In the genomic region with DNA sequence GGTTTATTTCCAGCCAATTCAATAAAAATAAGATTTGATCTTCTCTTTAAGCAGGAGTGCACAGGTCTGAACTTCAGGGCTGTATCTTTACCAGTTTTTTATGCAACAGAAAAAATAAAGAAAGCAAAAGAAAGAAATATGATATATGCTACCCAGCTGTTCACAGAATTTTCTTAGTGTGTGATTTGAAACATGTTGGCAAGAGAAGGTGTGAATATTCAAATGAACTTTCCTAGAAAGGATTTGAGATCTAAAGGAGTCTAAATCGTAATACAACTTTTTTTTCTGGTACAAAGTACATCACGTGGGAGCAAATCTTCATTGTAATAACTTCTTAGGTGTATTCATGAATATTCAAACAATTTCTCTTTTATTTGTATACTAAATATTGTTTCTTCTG, we compare ENCODE assay signal across 16 mouse cellular contexts.
DNase-seq lines count a peak whose midpoint lies in the region; ATAC-seq lines count a peak whose summit lies in the region.
"Had no signal": no experiment of that assay in that cellular context is flagged by ENCODE, and none has a peak within 500 bp of the region (broad histone marks: within the 10 kb centered on the region; RNA-seq: fewer than 3 reads in every experiment).

No protein-coding gene starts in this region.

- no peak for DNase-seq in frontal cortex, postnatal 25 days (ENCODE audit: low spot score in 2 of 2)
- DNase-seq in right cerebral cortex, adult 18-20 months: peak; percentile 0
- no peak for DNase-seq in right cerebral cortex, postnatal 4 days
- peak; percentile 28 for DNase-seq in brain, embryonic 18.5 days (ENCODE audit: low read depth, low spot score)
- DNase-seq in retina, embryonic 14.5 days (ENCODE audit: low spot score): no peak
- DNase-seq: adrenal gland, adult 2 months; adrenal gland, postnatal 14 days; cerebellum, adult 11 months; cerebellum, adult 2 months; cerebellum, adult 9-11 months; cerebellum, postnatal 25 days; gastrocnemius, adult 2 months; gastrocnemius, postnatal 14 days; heart, adult 11 months had no signal

- peak; percentile 96 for ATAC-seq in frontal cortex, adult (ENCODE audit: low TSS enrichment)
- ATAC-seq: CD4-positive, CD25-positive, alpha-beta regulatory T cell, adult 4 months had no signal

Comparison
In these comparisons a context has a peak if more than half of its experiments do, and no peak if none do; other contexts are left out.
1. DNase-seq: peak in right cerebral cortex, adult 18-20 months (single experiment) and brain, embryonic 18.5 days (single experiment); none in frontal cortex, postnatal 25 days (0 of 2), right cerebral cortex, postnatal 4 days (single experiment) and retina, embryonic 14.5 days (single experiment).